Mouse (Mus musculus) heart, postnatal 0 days (tissue): ENCODE results near the gene 4930568D16Rik. TPM values are rescaled to one million over a fixed set of nuclear protein-coding genes. Genes with fewer than 3 reads are reported as not detected.

Experiments
- ATAC-seq: fragments of 200-750 bp; cut with Nextera tagmentation; 2 replicates; pipeline ENCODE4 v1.8.0; 2017; ENCODE audit warnings: low read depth, moderate number of reproducible peaks, moderate library complexity; ENCODE audit not compliant: insufficient read depth
- DNase-seq: peaks from one replicate; pipeline ENCODE4 v3.0.0-alpha.2; 2016; ENCODE audit warnings: low spot score
- H3K27ac ChIP-seq: fragments of 300-500 bp; sonication (generic); 2 replicates; pipeline ENCODE4 v1.5.1; 2014; ENCODE audit warnings: low read depth, mild to moderate bottlenecking
- H3K27me3 ChIP-seq: fragments of 300-500 bp; sonication (generic); 2 replicates; pipeline ENCODE4 v1.6.1; 2014; ENCODE audit warnings: low read length, mixed read lengths; ENCODE audit not compliant: control insufficient read depth, insufficient read depth
- H3K36me3 ChIP-seq: fragments of 300-500 bp; sonication (generic); replicated peaks from 2 replicates; pipeline ENCODE4 v1.6.1; 2014; ENCODE audit warnings: low read length, mixed read lengths; ENCODE audit not compliant: control insufficient read depth, insufficient read depth
- H3K4me1 ChIP-seq: fragments of 300-500 bp; sonication (generic); 2 replicates; pipeline ENCODE4 v1.6.1; 2014; ENCODE audit warnings: antibody characterized with exemption; ENCODE audit not compliant: control insufficient read depth, insufficient read depth
- H3K4me2 ChIP-seq: fragments of 300-500 bp; sonication (generic); 2 replicates; pipeline ENCODE4 v1.6.1; 2014; ENCODE audit warnings: low read depth, mild to moderate bottlenecking, low read length, moderate library complexity
- H3K4me3 ChIP-seq: fragments of 300-500 bp; sonication (generic); 2 replicates; pipeline ENCODE4 v1.5.1; 2014; ENCODE audit warnings: low read depth, low read length
- H3K9ac ChIP-seq: fragments of 300-500 bp; sonication (generic); replicated peaks from 2 replicates; pipeline ENCODE4 v1.6.1; 2014; ENCODE audit warnings: low read depth, low read length, mixed read lengths
- H3K9me3 ChIP-seq: fragments of 300-500 bp; sonication (generic); replicated peaks from 2 replicates; pipeline ENCODE4 v1.6.1; 2016; ENCODE audit warnings: low read length; ENCODE audit not compliant: control insufficient read depth
- CTCF ChIP-seq: IDR thresholded peaks from 2 replicates; pipeline ENCODE4 v1.5.1; 2016; ENCODE audit warnings: antibody characterized with exemption, control low read depth, low read depth
- EP300 ChIP-seq: IDR thresholded peaks from 2 replicates; pipeline ENCODE4 v1.6.1; 2016; ENCODE audit warnings: antibody characterized with exemption, low read depth
- WGBS: fragments of 180-500 bp; shearing (Covaris S2); extraction: QIAGEN DNeasy Blood & Tissue Kit; methylation state at CpG from one replicate; pipeline ENCODE4 v1.1.7; 2014; 5-methylcytosine and 5-hydroxymethylcytosine counted together
- polyA plus RNA-seq: library from polyadenylated mRNA; unstranded; fragments of >200 nt; fragmentation: Nextera tagmentation; extraction: Ambion mirVana; gene quantifications from 2 replicates; pipeline ENCODE4 v1.2.1, GENCODE M21; 2015
- total RNA-seq: library from RNA; depleted of rRNA; stranded (reverse); fragments of >200 nt; gene quantifications from 2 replicates; pipeline ENCODE4 v1.2.3, GENCODE M21; 2014; ENCODE audit warnings: low replicate concordance; rRNA removed

The 4930568D16Rik gene
- not detected in 2 replicates for total RNA-seq
- polyA plus RNA-seq = not detected in 2 replicates

- H3K4me1 ChIP-seq = no peaks in the 10 kb centered on the region
- DNase-seq (no peak), ATAC-seq (no peak)
- H3K27ac ChIP-seq = no peak within 1 kb of the TSS
- WGBS = 27% methylated on average over 2 of the region's 2 CpGs
- no peak within 1 kb of the TSS for H3K4me2 ChIP-seq
- no peak for TF ChIP-seq CTCF
- no peak for TF ChIP-seq EP300
- no peak within 1 kb of the TSS for H3K4me3 ChIP-seq
- peaks cover 5% of the 10 kb centered on the region; the same call in 1 of the 2 replicates for H3K9me3 ChIP-seq
- no peak within 1 kb of the TSS for H3K9ac ChIP-seq
- H3K27me3 ChIP-seq = no peaks in the 10 kb centered on the region
- no peaks in the 10 kb centered on the region for H3K36me3 ChIP-seq
Measured at GRCm38 (mm10) chr2:35367629-35368028, at the start of gene 4930568D16Rik. Gene 4930568D16Rik, minus strand, starts transcription at chr2:35367729.

- no peak for TF ChIP-seq EP300
- TF ChIP-seq CTCF = no peak
- H3K9ac ChIP-seq = no peak overlapping the region
- DNase-seq = no peak
- H3K27me3 ChIP-seq = no peaks in the 10 kb centered on the region
- H3K4me3 ChIP-seq = no peak overlapping the region
- ATAC-seq = no peak
- no peak overlapping the region for H3K4me2 ChIP-seq
- no peaks in the 10 kb centered on the region for H3K4me1 ChIP-seq
- 19% methylated on average over 1 of the region's 1 CpGs for WGBS
- H3K9me3 ChIP-seq = 0 out of 2 replicates have a peak, but pooled peaks cover 4% of the 10 kb centered on the region
- no peak overlapping the region for H3K27ac ChIP-seq
- H3K36me3 ChIP-seq = peaks cover 32% of the 10 kb centered on the region
Measured at GRCm38 (mm10) chr2:35417231-35417630, 49.7 kb upstream of the 4930568D16Rik start.

- H3K4me2 ChIP-seq = no peak overlapping the region
- H3K9me3 ChIP-seq = 0 out of 2 replicates have a peak, but pooled peaks cover 4% of the 10 kb centered on the region
- H3K27ac ChIP-seq = no peak overlapping the region
- H3K4me1 ChIP-seq = no peaks in the 10 kb centered on the region
- H3K4me3 ChIP-seq = no peak overlapping the region
- peaks cover 35% of the 10 kb centered on the region for H3K36me3 ChIP-seq
- no peak for TF ChIP-seq CTCF
- H3K27me3 ChIP-seq = no peaks in the 10 kb centered on the region
- 76% methylated on average over 6 of the region's 6 CpGs for WGBS
- no peak for DNase-seq
- no peak for ATAC-seq
- no peak overlapping the region for H3K9ac ChIP-seq
Measured at GRCm38 (mm10) chr2:35416473-35416872, 48.9 kb upstream of the 4930568D16Rik start.

GRCm38 (mm10) chr2:35412810-35413209, 45.3 kb upstream of the 4930568D16Rik start:
- no peak for TF ChIP-seq EP300
- no peak for TF ChIP-seq CTCF
- H3K36me3 ChIP-seq = peaks cover 24% of the 10 kb centered on the region

GRCm38 (mm10) chr2:35412246-35412645, 44.7 kb upstream of the 4930568D16Rik start:
- DNase-seq (no peak), ATAC-seq (no peak)
- Histone ChIP-seq H3K36me3 (peaks cover 26% of the 10 kb centered on the region), H3K9ac (no peak overlapping the region), H3K4me1 (0 out of 2 replicates have a peak, but pooled peaks cover 4% of the 10 kb centered on the region), H3K4me3 (no peak overlapping the region), H3K4me2 (no peak overlapping the region), H3K9me3 (no peaks in the 10 kb centered on the region), H3K27ac (no peak overlapping the region), H3K27me3 (no peaks in the 10 kb centered on the region)
- TF ChIP-seq CTCF (no peak), EP300 (no peak)
- WGBS = 61% methylated on average over 2 of the region's 2 CpGs

More at GRCm38 (mm10) chr2:35412810-35413209, 45.3 kb upstream of the 4930568D16Rik start:
- Histone ChIP-seq H3K4me1 (0 out of 2 replicates have a peak, but pooled peaks cover 4% of the 10 kb centered on the region), H3K27ac (no peak overlapping the region), H3K27me3 (no peaks in the 10 kb centered on the region), H3K4me2 (no peak overlapping the region), H3K4me3 (no peak overlapping the region), H3K9me3 (no peaks in the 10 kb centered on the region), H3K9ac (no peak overlapping the region)
- ATAC-seq (no peak), DNase-seq (no peak)
- WGBS = 97% methylated on average over 3 of the region's 3 CpGs

GRCm38 (mm10) chr2:35411640-35412190, 44.2 kb upstream of the 4930568D16Rik start:
- 55% methylated on average over 10 of the region's 10 CpGs for WGBS

More at GRCm38 (mm10) chr2:35411640-35412190, 44.2 kb upstream of the 4930568D16Rik start:
- H3K9me3 ChIP-seq = no peaks in the 10 kb centered on the region
- H3K36me3 ChIP-seq = peaks cover 26% of the 10 kb centered on the region
- TF ChIP-seq EP300 = no peak
- no peak for TF ChIP-seq CTCF
- no peak overlapping the region for H3K27ac ChIP-seq
- DNase-seq (no peak), ATAC-seq (no peak)
- H3K27me3 ChIP-seq = no peaks in the 10 kb centered on the region
- no peak overlapping the region for H3K4me3 ChIP-seq
- 0 out of 2 replicates have a peak, but pooled peaks cover 4% of the 10 kb centered on the region for H3K4me1 ChIP-seq
- H3K9ac ChIP-seq = no peak overlapping the region
- no peak overlapping the region for H3K4me2 ChIP-seq
